Mouse (Mus musculus): ENCODE measurements at regions not wholly inside any gene's neighbourhood (a gene's known extent, or its start where the extent isn't known, plus 50 kb on each side); places are given as distances from the start of the nearest gene placed in this dataset.

GRCm38 (mm10) chr3:60771866-60772265, 230.7 kb upstream of the P2ry1 start:
- ATAC-seq, result no peak
- H3K9me3 ChIP-seq (ENCODE audit: low read length), result no peaks in the 10 kb centered on the region
- H3K27ac ChIP-seq, result no peak overlapping the region
- no peak overlapping the region for H3K4me3 ChIP-seq (ENCODE audit: low read length)
- DNase-seq (ENCODE audit: low spot score), result no peak
- no peak overlapping the region for H3K9ac ChIP-seq (replicated peaks; ENCODE audit: low read length)
- no peak for TF ChIP-seq CTCF (IDR thresholded peaks at IDR 0.05; ENCODE audit: low read depth)
- no peaks in the 10 kb centered on the region for H3K27me3 ChIP-seq (ENCODE audit: insufficient read depth, low read length)
- no peaks in the 10 kb centered on the region for H3K4me1 ChIP-seq (ENCODE audit: insufficient read depth, low read length)
- H3K4me2 ChIP-seq (ENCODE audit: low read depth, low read length), result no peak overlapping the region
- WGBS, result 83% methylated on average over 4 of the region's 4 CpGs
- H3K36me3 ChIP-seq (ENCODE audit: insufficient read depth, low read length), result no peaks in the 10 kb centered on the region

DNA sequence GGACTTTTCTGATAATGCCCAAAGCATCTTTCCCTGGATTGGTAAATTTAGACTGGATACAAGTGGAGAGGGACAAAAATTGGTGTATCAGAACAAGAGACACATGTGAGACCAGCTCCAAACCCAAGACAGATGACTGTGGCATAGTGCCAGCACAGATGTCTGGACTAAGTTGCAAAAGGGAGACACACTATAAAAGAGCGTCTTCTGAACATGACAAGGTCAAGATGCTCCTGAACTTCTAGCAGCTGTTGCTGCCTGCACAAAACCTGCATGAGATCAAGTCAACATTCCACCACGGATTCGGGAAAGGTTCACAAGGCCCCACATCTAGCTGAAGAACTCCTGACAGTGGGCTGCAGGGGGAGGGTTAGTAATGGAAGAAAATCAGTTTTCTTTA, 229.2 kb upstream of the P2ry1 start:
- no peak for TF ChIP-seq CTCF (IDR thresholded peaks at IDR 0.05; ENCODE audit: low read depth)
- ATAC-seq (no peak), DNase-seq (ENCODE audit: low spot score) (no peak)
- Histone ChIP-seq H3K4me2 (ENCODE audit: low read depth, low read length) (no peak overlapping the region), H3K27ac (no peak overlapping the region), H3K36me3 (ENCODE audit: insufficient read depth, low read length) (no peaks in the 10 kb centered on the region), H3K9ac (replicated peaks; ENCODE audit: low read length) (no peak overlapping the region), H3K9me3 (ENCODE audit: low read length) (no peaks in the 10 kb centered on the region), H3K4me3 (ENCODE audit: low read length) (no peak overlapping the region), H3K4me1 (ENCODE audit: insufficient read depth, low read length) (no peaks in the 10 kb centered on the region), H3K27me3 (ENCODE audit: insufficient read depth, low read length) (no peaks in the 10 kb centered on the region)
- 67% methylated on average over 3 of the region's 3 CpGs for WGBS

DNA sequence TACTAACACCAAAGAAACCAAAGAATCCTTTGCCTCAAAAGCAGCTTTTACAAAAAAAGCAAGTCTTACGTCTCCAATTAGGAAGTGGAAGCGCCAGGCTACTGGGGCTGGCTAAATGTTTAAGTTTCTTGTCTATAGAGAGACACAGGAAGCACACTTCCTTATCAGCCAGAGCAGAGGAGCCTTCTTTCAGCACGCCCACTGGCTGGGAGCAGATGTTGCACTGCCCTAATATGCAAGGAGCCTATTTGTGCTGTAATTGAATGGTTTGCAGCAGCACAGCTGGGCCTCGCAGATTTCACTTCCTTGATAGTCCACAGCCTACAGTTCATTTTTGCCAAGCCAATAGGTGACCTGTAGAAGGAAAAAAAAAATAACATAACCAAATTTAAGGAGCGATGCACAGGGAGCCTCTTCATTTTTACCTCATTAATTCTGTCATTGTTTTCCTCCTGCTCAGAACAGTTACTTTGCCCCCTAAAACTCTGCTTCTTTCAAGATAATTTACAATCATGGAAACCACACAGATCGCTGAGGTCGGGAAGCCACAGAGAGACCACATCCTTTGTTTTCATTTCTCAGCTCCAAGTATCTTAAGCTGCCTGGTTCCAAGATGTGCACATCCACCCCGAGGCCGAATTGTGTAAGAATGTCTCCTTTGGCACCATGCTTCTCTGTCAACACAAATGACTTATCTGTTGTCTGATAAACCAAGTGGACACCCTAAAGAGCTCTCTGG, 217.3 kb upstream of the P2ry1 start:
- H3K9ac ChIP-seq (replicated peaks; ENCODE audit: low read length), result no peak overlapping the region
- TF ChIP-seq CTCF (IDR thresholded peaks at IDR 0.05; ENCODE audit: low read depth), result no peak
- no peak overlapping the region for H3K4me2 ChIP-seq (ENCODE audit: low read depth, low read length)
- peak; percentile 10 for DNase-seq (ENCODE audit: low spot score)
- no peaks in the 10 kb centered on the region for H3K27me3 ChIP-seq (ENCODE audit: insufficient read depth, low read length)
- no peaks in the 10 kb centered on the region for H3K36me3 ChIP-seq (ENCODE audit: insufficient read depth, low read length)
- ATAC-seq, result no peak
- no peaks in the 10 kb centered on the region for H3K9me3 ChIP-seq (ENCODE audit: low read length)
- 67% methylated on average over 9 of the region's 9 CpGs for WGBS
- no peak overlapping the region for H3K4me3 ChIP-seq (ENCODE audit: low read length)
- no peak overlapping the region for H3K27ac ChIP-seq
- H3K4me1 ChIP-seq (ENCODE audit: insufficient read depth, low read length), result no peaks in the 10 kb centered on the region

DNA sequence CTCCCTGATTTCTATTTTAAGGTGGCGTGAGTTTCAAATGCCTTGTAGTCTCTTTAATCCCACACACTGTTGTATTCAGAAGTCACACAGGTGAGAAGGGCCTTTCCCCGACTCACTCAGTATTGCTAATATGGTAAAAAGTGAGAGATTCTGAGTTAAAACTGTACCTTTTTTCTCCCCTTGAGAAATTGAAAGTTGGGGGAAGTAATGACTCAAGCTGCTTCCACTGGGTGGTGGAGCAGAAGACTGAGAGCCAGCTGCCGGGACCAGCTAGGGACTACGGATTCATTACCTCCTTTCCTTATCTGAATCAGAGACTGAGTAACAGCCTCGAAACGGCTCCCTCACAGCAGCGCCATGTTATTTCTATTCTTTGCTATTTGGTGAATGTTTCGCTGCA, 214.6 kb upstream of the P2ry1 start:
- Histone ChIP-seq H3K9ac (replicated peaks; ENCODE audit: low read length) (no peak overlapping the region), H3K4me1 (ENCODE audit: insufficient read depth, low read length) (no peaks in the 10 kb centered on the region), H3K4me3 (ENCODE audit: low read length) (no peak overlapping the region), H3K36me3 (ENCODE audit: insufficient read depth, low read length) (no peaks in the 10 kb centered on the region), H3K9me3 (ENCODE audit: low read length) (no peaks in the 10 kb centered on the region), H3K4me2 (ENCODE audit: low read depth, low read length) (no peak overlapping the region), H3K27me3 (ENCODE audit: insufficient read depth, low read length) (no peaks in the 10 kb centered on the region), H3K27ac (no peak overlapping the region)
- TF ChIP-seq CTCF (IDR thresholded peaks at IDR 0.05; ENCODE audit: low read depth), result no peak
- ATAC-seq (no peak), DNase-seq (ENCODE audit: low spot score) (no peak)
- 84% methylated on average over 8 of the region's 8 CpGs for WGBS

DNA sequence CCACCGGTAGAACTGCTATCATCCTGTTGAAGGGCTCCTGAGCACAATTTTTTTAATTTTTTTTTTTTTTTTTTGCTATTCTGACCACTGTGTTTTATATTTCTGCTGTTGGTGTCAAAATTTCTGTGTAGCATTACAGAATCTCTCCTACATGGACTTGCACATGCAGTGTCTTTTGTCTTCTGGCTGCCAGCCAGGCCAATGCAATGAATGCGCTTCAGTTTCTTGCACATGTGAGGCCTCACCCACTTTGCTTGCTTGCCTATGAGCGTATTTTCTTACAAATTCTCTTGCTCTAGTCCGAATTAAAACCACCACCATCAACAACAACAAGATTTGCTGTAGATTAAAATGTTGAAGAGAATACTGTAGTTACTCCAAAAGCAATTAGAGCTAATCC, 213.2 kb upstream of the P2ry1 start:
- H3K36me3 ChIP-seq (ENCODE audit: insufficient read depth, low read length), result no peaks in the 10 kb centered on the region
- DNase-seq (ENCODE audit: low spot score) (peak; percentile 24), ATAC-seq (no peak)
- no peak overlapping the region for H3K9ac ChIP-seq (replicated peaks; ENCODE audit: low read length)
- no peak for TF ChIP-seq CTCF (IDR thresholded peaks at IDR 0.05; ENCODE audit: low read depth)
- no peaks in the 10 kb centered on the region for H3K9me3 ChIP-seq (ENCODE audit: low read length)
- H3K4me2 ChIP-seq (ENCODE audit: low read depth, low read length), result no peak overlapping the region
- H3K27me3 ChIP-seq (ENCODE audit: insufficient read depth, low read length), result no peaks in the 10 kb centered on the region
- no peak overlapping the region for H3K4me3 ChIP-seq (ENCODE audit: low read length)
- H3K27ac ChIP-seq, result no peak overlapping the region
- no peaks in the 10 kb centered on the region for H3K4me1 ChIP-seq (ENCODE audit: insufficient read depth, low read length)
- WGBS, result 75% methylated on average over 4 of the region's 4 CpGs

DNA sequence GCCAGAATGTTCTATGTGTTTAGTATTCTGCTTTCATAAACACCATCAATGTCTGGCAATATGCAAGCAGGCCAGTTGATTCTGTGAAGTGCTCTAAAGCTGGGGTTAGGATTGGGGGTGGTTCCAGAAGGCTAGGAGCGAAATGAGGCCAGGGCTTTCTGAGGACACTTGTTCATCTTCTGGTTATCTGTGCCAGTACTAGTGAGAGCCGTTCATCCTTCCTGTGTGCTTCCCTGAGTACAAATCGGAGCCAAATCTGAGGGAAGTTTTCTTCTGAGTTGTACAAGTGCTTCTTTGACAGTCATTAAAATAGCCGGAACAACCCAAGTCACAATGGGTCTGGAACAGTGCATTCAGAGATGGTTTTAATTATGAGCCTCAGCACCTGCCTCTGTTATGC, 210.4 kb upstream of the P2ry1 start:
- H3K27ac ChIP-seq, result no peak overlapping the region
- H3K4me2 ChIP-seq (ENCODE audit: low read depth, low read length), result no peak overlapping the region
- H3K9ac ChIP-seq (replicated peaks; ENCODE audit: low read length), result no peak overlapping the region
- H3K4me3 ChIP-seq (ENCODE audit: low read length), result no peak overlapping the region
- DNase-seq (ENCODE audit: low spot score) (no peak), ATAC-seq (0 out of 2 replicates have a peak, but pooled peaks have one; percentile 21)
- no peak for TF ChIP-seq CTCF (IDR thresholded peaks at IDR 0.05; ENCODE audit: low read depth)
- WGBS, result 54% methylated on average over 4 of the region's 4 CpGs
- no peaks in the 10 kb centered on the region for H3K36me3 ChIP-seq (ENCODE audit: insufficient read depth, low read length)
- no peaks in the 10 kb centered on the region for H3K9me3 ChIP-seq (ENCODE audit: low read length)
- no peaks in the 10 kb centered on the region for H3K27me3 ChIP-seq (ENCODE audit: insufficient read depth, low read length)
- H3K4me1 ChIP-seq (ENCODE audit: insufficient read depth, low read length), result no peaks in the 10 kb centered on the region

DNA sequence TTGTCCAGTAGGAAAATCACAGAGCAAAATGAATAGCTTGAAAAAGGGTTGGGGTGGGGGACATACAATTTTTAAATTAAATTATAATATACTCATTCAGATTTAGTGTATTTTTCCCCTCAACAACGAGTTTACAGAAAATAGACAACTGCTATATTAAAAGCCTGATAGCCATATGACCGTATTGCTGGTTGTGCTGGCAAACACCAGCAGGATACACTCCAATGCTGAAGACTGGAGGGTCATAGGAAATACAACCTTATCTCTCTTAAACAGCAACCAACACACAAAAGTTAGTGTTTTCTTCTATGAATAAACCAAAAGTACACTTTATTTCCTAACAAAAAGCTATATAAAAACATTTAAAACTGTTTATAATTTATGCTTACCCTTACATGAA, 206.4 kb upstream of the P2ry1 start:
- Histone ChIP-seq H3K27ac (no peak overlapping the region), H3K36me3 (ENCODE audit: insufficient read depth, low read length) (no peaks in the 10 kb centered on the region), H3K9me3 (ENCODE audit: low read length) (no peaks in the 10 kb centered on the region), H3K9ac (replicated peaks; ENCODE audit: low read length) (no peak overlapping the region), H3K4me2 (ENCODE audit: low read depth, low read length) (no peak overlapping the region), H3K4me1 (ENCODE audit: insufficient read depth, low read length) (no peaks in the 10 kb centered on the region), H3K4me3 (ENCODE audit: low read length) (no peak overlapping the region), H3K27me3 (ENCODE audit: insufficient read depth, low read length) (no peaks in the 10 kb centered on the region)
- ATAC-seq (no peak), DNase-seq (ENCODE audit: low spot score) (no peak)
- no peak for TF ChIP-seq CTCF (IDR thresholded peaks at IDR 0.05; ENCODE audit: low read depth)
- WGBS, result 90% methylated on average over 2 of the region's 2 CpGs

Measured in hindbrain, postnatal 0 days (tissue).